Mouse (Mus musculus): Measurements from ENCODE around the gene Drap1.
A peak's percentile ranks its signal among the peaks of the same experiment; 100 is the strongest.

Drap1 gene

DNA sequence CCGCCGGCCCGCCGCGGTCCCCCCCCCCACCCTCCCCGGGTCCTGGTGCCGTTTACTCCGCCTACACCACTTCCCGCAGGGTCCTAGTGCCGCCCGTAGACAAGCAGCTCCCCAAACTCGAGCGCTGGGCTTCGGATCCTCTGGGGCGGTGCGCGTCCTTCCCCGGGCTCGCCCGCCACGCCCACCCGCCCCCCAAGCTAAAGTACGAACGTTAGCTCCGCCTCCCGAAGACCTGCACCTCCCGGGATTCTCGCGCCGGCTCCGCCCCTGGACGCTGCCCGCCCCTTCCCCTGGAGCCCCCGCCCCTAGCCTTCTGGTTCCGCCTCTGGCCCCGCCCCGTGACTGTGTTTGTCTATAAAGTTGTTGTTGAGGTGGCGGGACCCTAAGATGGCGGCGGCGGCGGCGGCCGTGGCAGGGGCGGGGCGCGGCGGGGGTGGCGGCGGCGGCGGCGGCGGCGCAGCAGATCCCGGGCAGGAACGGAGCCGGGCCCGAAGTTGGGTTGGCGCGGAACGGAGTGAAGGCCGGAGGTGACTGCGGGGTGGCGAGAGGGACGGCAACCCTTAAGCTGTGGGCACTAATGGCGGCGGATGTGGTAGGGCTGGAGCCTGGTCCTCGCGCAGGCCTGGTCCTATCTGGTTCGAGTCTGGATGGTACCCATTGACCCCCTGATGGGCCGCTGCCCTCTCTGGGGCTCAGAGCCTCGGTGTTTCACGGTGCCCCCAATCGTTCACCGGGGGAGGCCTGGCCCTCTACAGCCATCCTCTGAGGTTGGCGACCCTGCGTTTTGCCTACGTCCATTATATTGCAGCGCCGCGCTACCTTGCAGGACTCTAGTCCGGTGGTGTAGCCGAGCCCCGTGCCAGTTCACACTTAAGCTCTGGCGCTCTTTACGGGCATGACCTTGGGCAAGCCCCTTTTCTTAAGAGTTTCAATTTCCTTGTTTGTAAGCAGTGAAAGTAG, at the start of gene Drap1, which contains the start of gene AI837181:
Gene Drap1 (minus strand): TSS at position 198 of the 960 bp plus-strand sequence.
Gene AI837181 (plus strand): TSS at position 363 of the 960 bp plus-strand sequence.
- peak; percentile 96 for DNase-seq (ENCODE audit: low spot score)

GRCm38 (mm10) chr19:5473720-5474119, 48.9 kb upstream of the Drap1 start, which contains the start of gene Efemp2:
Efemp2 (plus strand) TSS chr19:5473954.
- peak; percentile 89 for DNase-seq (ENCODE audit: low spot score)

GRCm38 (mm10) chr19:5472857-5473256, 48.1 kb upstream of the Drap1 start:
- DNase-seq (ENCODE audit: low spot score), result no peak

- DNase-seq (ENCODE audit: low spot score), result no peak
These were observed 47.1 kb upstream of the Drap1 start for GRCm38 (mm10) chr19:5471846-5472245.

DNA sequence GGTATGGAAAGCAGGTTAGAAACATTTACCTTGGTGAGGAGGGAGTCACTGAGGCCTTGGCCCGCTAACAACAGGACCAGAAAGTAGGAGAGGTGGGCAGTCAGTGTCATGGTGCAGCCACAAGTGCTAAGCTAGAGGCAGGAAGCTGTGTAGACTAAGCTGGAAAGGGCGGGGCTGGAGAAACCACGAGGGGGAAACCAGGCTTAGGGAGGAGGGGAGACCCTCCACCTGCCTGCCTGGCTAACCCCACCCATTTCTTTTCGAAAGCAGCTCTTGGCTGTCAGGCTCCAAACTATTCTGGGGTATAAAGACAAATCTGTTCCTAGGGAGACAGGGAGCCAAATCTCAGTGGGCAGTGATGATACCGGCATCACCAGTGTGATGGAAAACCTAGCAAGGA, 43.6 kb upstream of the Drap1 start, which contains the start of gene Ctsw:
Gene Ctsw (minus strand): TSS at position 134 of the 400 bp plus-strand sequence.
- no peak for DNase-seq (ENCODE audit: low spot score)

DNA sequence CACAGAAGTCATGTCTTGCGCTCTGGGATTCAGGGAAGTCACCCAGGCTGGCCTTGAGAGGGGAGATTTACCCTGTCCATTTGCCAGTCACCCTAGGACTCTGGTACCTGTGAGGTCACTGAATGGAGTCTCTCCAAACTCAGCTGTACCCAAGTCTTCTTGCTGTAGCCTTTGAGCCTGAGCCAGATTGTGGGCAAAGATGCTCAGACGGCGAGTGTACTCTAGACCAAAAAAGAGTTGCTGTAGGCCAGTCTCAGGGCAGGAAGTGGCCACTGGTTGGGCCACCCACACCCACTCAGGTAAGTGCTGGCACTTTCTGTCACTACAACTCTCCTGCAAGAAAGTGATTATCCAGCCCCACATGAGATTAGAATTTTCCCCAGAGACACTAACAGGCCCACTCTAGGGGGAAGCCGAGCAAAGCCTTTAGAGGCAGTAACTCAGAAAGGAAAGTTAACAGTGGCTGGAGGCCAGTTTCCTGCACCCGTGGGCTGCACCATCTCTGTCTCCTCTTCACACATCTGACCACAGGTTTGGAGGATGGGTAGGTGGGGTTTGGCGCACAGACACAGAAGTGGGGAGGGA, 42.2 kb upstream of the Drap1 start:
- DNase-seq (ENCODE audit: low spot score), result no peak

DNA sequence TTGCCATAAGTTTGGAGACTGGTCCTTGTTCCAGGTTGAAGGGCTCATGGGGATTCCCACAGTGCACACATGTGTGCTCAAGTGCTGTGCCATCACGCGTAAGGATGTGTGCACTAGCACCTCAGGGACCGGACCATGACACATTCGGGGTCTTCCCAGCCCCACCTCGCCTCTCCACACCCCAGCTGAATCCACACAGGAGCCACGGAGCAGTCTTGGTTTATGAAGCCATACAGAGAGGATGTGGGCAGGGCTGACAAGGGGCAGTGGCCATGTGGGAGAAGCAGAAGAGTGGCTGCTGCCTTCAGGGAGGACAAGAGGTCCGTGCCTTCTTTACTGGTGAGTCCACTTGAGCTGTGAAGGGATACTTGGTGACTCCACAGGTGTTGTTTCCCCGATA, 40.3 kb upstream of the Drap1 start:
- no peak for DNase-seq (ENCODE audit: low spot score)

GRCm38 (mm10) chr19:5463791-5464562, 39.2 kb upstream of the Drap1 start:
- DNase-seq (ENCODE audit: low spot score), result no peak

- no peak for DNase-seq (ENCODE audit: low spot score)
These were observed 38.4 kb upstream of the Drap1 start for GRCm38 (mm10) chr19:5463212-5463611.

DNA sequence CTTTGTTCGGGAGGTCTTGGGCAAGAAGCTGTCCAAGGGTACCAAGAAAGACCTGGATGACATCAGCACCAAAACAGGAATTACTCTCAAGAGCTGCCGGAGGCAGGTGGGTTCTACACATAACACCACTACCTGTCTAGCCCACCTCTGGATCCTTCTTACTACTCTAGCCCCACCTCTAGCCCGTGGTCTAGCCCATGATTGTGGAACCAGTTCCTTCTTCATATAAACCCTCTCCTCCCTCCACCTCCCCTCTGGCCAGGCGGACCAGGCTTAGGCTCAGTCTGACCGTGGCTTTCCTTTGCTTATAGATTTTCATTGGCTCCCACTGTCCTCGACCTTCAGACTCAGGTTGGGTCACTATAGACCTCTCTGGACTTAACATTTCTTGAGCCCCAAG, 36.6 kb upstream of the Drap1 start:
- no peak for DNase-seq (ENCODE audit: low spot score)

- DNase-seq (ENCODE audit: low spot score), result peak; percentile 89
These were observed 35.7 kb upstream of the Drap1 start, which contains the start of gene Fibp for GRCm38 (mm10) chr19:5460465-5460911. Fibp (plus strand) TSS chr19:5460615.

GRCm38 (mm10) chr19:5459896-5460295, 35.1 kb upstream of the Drap1 start:
- no peak for DNase-seq (ENCODE audit: low spot score)

DNA sequence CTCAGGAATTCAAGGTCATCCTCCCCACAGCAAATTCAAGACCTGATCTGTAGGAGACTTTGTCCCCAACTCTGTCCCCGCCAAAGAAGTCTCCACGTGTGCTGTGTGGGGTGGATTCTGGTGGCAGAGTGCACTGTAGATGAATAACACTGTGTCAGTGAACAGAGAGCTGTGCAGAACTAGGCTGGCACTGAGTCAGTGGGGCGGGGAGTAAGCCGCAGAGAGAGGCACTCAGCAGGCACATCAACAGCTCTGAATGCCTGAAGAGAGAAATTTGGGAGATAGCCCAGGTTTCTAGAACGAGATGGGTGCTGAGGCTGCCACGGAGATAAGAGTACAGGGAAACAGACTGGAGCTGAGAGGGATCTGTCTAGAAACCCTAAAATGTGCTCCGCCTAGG, 34.2 kb upstream of the Drap1 start:
- DNase-seq (ENCODE audit: low spot score), result no peak

- DNase-seq (ENCODE audit: low spot score), result no peak
These were observed 33.1 kb upstream of the Drap1 start, which contains the start of gene Ccdc85b for GRCm38 (mm10) chr19:5457746-5458442. Ccdc85b (minus strand) TSS chr19:5457894.

- DNase-seq (ENCODE audit: low spot score), result peak; percentile 94
These were observed 32.4 kb upstream of the Drap1 start for GRCm38 (mm10) chr19:5456922-5457745.

DNA sequence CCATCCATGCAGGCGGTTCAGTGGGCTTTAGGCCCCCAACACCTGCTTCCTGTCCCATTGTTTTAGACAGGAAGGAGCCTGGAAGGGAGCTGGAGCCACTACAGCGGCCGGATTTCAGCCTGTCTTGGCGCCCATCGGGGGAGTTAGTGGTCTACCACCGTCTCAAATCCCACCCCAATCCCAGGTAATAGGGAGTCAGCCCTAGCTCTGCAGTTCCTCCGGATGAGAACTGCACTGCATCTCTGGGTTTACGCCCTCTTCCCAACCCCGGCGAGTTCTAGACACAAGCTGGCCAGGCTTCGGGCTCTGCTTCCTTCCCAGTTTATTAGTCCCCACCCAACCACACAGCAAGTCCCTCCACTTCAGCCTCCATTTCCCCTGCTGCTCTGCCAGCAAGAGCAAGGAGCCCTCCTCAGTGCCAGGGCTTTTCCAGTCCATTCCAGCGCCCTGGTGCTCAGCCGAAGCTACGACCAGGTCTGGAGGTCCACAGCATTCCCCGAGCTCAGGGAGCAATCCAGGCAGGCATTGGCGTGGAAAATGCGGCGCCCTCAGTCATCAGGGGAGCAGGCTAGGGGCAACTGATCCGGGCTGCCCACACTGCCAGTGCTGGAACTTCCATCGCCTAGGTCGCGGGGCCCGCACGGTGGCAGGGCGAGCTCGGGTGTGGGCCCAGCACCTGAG, 31.6 kb upstream of the Drap1 start:
- DNase-seq (ENCODE audit: low spot score), result no peak

GRCm38 (mm10) chr19:5455568-5455967, 30.8 kb upstream of the Drap1 start:
- no peak for DNase-seq (ENCODE audit: low spot score)

- DNase-seq (ENCODE audit: low spot score), result no peak
These were observed 30.3 kb upstream of the Drap1 start for GRCm38 (mm10) chr19:5455037-5455436.

GRCm38 (mm10) chr19:5451766-5452165, 27.0 kb upstream of the Drap1 start:
- no peak for DNase-seq (ENCODE audit: low spot score)

GRCm38 (mm10) chr19:5449673-5450072, 24.9 kb upstream of the Drap1 start:
- no peak for DNase-seq (ENCODE audit: low spot score)
